Mouse (Mus musculus) liver, embryonic 14.5 days (tissue): Measurements from ENCODE around the gene U2af1l4.

Experiments
- CTCF ChIP-seq: IDR thresholded peaks from 2 replicates; pipeline ENCODE4 v1.5.1; 2016; ENCODE audit warnings: antibody characterized with exemption, low read depth, control low read depth
- EP300 ChIP-seq: IDR thresholded peaks from 2 replicates; pipeline ENCODE4 v1.6.1; 2016; ENCODE audit warnings: antibody characterized with exemption, low read depth

- TF ChIP-seq EP300 (no peak), CTCF (no peak)
Measured at GRCm38 (mm10) chr7:30608476-30608875, 45.4 kb downstream of the U2af1l4 start.
